Mouse (Mus musculus): ENCODE data around the gene Atg2a. TPM values are rescaled to one million over a fixed set of nuclear protein-coding genes. Genes with fewer than 3 reads are reported as not detected.
"Not testable (repeated sequence)": the region's sequence is repeated elsewhere in the genome, so short reads cannot be mapped to it uniquely, and the experiment has no call there.

Atg2a gene
- total RNA-seq, 2 experiments from 2014 or later = 32.2 to 33.4 TPM

DNA sequence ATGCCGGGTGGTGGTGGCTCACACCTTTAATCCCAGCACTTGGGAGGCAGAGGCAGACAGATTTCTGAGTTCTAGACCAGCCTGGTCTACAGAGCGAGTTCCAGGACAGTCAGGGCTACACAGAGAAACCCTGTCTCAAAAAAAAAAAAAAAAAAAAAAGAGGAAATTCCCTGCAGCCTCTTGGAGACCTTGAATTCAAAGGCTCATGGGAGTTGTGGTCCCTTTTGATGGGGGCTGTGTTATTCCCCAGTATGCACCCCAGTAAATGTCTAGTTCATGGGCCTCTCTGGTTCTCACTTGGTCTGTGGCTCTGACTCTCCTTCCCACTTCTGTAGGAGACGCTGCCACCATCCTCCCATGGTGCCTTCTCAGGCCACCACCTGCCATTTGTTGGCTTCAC is 70.3 kb downstream of the Atg2a start:
- not testable (repeated sequence) for ATAC-seq (replicated peaks; ENCODE audit: low FRiP score, poor library complexity, severe bottlenecking)

Other genes with a start within 250 kb of the Atg2a start
- gene Capn1, start 225.8 kb upstream of the Atg2a start, total RNA-seq (2015; ENCODE audit: low replicate concordance) = 18.1 and 23.8 TPM in 2 replicates
- gene Capn1, start 225.8 kb upstream of the Atg2a start, total RNA-seq (2017; ENCODE audit: low replicate concordance) = 34.8 and 43.7 TPM in 2 replicates
- gene Syvn1, start 195.1 kb upstream of the Atg2a start, total RNA-seq (2015; ENCODE audit: low replicate concordance) = 35.5 and 43.0 TPM in 2 replicates
- 9.9 and 16.0 TPM in 2 replicates for gene Syvn1, start 195.1 kb upstream of the Atg2a start, total RNA-seq (2017; ENCODE audit: low replicate concordance)
- gene Mrpl49, start 183.9 kb upstream of the Atg2a start, total RNA-seq (2015; ENCODE audit: low replicate concordance) = 10.0 and 15.3 TPM in 2 replicates
- gene Mrpl49, start 183.9 kb upstream of the Atg2a start, total RNA-seq (2017; ENCODE audit: low replicate concordance) = 8.1 and 10.2 TPM in 2 replicates
- gene Fau, start 183.8 kb upstream of the Atg2a start, total RNA-seq (2015; ENCODE audit: low replicate concordance) = 503 and 517 TPM in 2 replicates
- 317 and 511 TPM in 2 replicates for gene Fau, start 183.8 kb upstream of the Atg2a start, total RNA-seq (2017; ENCODE audit: low replicate concordance)
- 1.3 and 2.7 TPM in 2 replicates for gene Znhit2, start 180.5 kb upstream of the Atg2a start, total RNA-seq (2015; ENCODE audit: low replicate concordance)
- 2.5 and 6.3 TPM in 2 replicates for gene Znhit2, start 180.5 kb upstream of the Atg2a start, total RNA-seq (2017; ENCODE audit: low replicate concordance)
- 1.2 and 2.3 TPM in 2 replicates for gene Tm7sf2, start 173.3 kb upstream of the Atg2a start, total RNA-seq (2015; ENCODE audit: low replicate concordance)
- 0.98 and 4.2 TPM in 2 replicates for gene Tm7sf2, start 173.3 kb upstream of the Atg2a start, total RNA-seq (2017; ENCODE audit: low replicate concordance)
- gene Vps51, start 164.4 kb upstream of the Atg2a start, total RNA-seq (2015; ENCODE audit: low replicate concordance) = 16.3 and 21.3 TPM in 2 replicates
- 12.3 and 13.4 TPM in 2 replicates for gene Vps51, start 164.4 kb upstream of the Atg2a start, total RNA-seq (2017; ENCODE audit: low replicate concordance)
- gene Tmem262, start 161.6 kb upstream of the Atg2a start, total RNA-seq (2015; ENCODE audit: low replicate concordance) = not detected in 2 replicates
- not detected in 2 replicates for gene Tmem262, start 161.6 kb upstream of the Atg2a start, total RNA-seq (2017; ENCODE audit: low replicate concordance)
- gene Gm28374, start 159.4 kb upstream of the Atg2a start, total RNA-seq (2015; ENCODE audit: low replicate concordance) = not detected in 2 replicates
- gene Gm28374, start 159.4 kb upstream of the Atg2a start, total RNA-seq (2017; ENCODE audit: low replicate concordance) = not detected in 2 replicates
- gene Zfpl1, start 156.7 kb upstream of the Atg2a start, total RNA-seq (2015; ENCODE audit: low replicate concordance) = 0.77 and 3.8 TPM in 2 replicates
- 5.0 and 7.8 TPM in 2 replicates for gene Zfpl1, start 156.7 kb upstream of the Atg2a start, total RNA-seq (2017; ENCODE audit: low replicate concordance)
- 10.2 and 21.3 TPM in 2 replicates for gene Cdca5, start 156.7 kb upstream of the Atg2a start, total RNA-seq (2015; ENCODE audit: low replicate concordance)
- gene Cdca5, start 156.7 kb upstream of the Atg2a start, total RNA-seq (2017; ENCODE audit: low replicate concordance) = 8.1 and 11.6 TPM in 2 replicates
- gene AC131692.1, start 147.2 kb upstream of the Atg2a start, total RNA-seq (2015; ENCODE audit: low replicate concordance) = not detected in 2 replicates
- gene AC131692.1, start 147.2 kb upstream of the Atg2a start, total RNA-seq (2017; ENCODE audit: low replicate concordance) = 2.6 and 3.2 TPM in 2 replicates
- 0.58 and 1.0 TPM in 2 replicates for gene Naaladl1, start 135.9 kb upstream of the Atg2a start, total RNA-seq (2015; ENCODE audit: low replicate concordance)
- gene Naaladl1, start 135.9 kb upstream of the Atg2a start, total RNA-seq (2017; ENCODE audit: low replicate concordance) = 0.26 TPM in 1 of 2 replicates, not detected in the other
- 6.3 and 10.2 TPM in 2 replicates for gene Sac3d1, start 123.0 kb upstream of the Atg2a start, total RNA-seq (2015; ENCODE audit: low replicate concordance)
- gene Sac3d1, start 123.0 kb upstream of the Atg2a start, total RNA-seq (2017; ENCODE audit: low replicate concordance) = 3.7 and 6.1 TPM in 2 replicates
- gene Snx15, start 113.4 kb upstream of the Atg2a start, total RNA-seq (2015; ENCODE audit: low replicate concordance) = 115 and 175 TPM in 2 replicates
- 111 and 128 TPM in 2 replicates for gene Snx15, start 113.4 kb upstream of the Atg2a start, total RNA-seq (2017; ENCODE audit: low replicate concordance)
- not detected in 2 replicates for gene Batf2, start 100.7 kb upstream of the Atg2a start, total RNA-seq (2015; ENCODE audit: low replicate concordance)
- 2.4 TPM in 1 of 2 replicates, not detected in the other for gene Batf2, start 100.7 kb upstream of the Atg2a start, total RNA-seq (2017; ENCODE audit: low replicate concordance)
- 3.7 and 11.9 TPM in 2 replicates for gene Arl2, start 100.1 kb upstream of the Atg2a start, total RNA-seq (2015; ENCODE audit: low replicate concordance)
- 3.7 and 5.3 TPM in 2 replicates for gene Arl2, start 100.1 kb upstream of the Atg2a start, total RNA-seq (2017; ENCODE audit: low replicate concordance)
- not detected in 2 replicates for gene Majin, start 57.3 kb upstream of the Atg2a start, total RNA-seq (2015; ENCODE audit: low replicate concordance)
- gene Majin, start 57.3 kb upstream of the Atg2a start, total RNA-seq (2017; ENCODE audit: low replicate concordance) = not detected in 2 replicates
- gene Gpha2, start 15.3 kb upstream of the Atg2a start, total RNA-seq (2015; ENCODE audit: low replicate concordance) = not detected in 2 replicates
- gene Gpha2, start 15.3 kb upstream of the Atg2a start, total RNA-seq (2017; ENCODE audit: low replicate concordance) = not detected in 2 replicates
- 45.5 and 51.0 TPM in 2 replicates for gene Ppp2r5b, start 5.8 kb upstream of the Atg2a start, total RNA-seq (2015; ENCODE audit: low replicate concordance)
- 117 and 295 TPM in 2 replicates for gene Ppp2r5b, start 5.8 kb upstream of the Atg2a start, total RNA-seq (2017; ENCODE audit: low replicate concordance)
- 12.7 and 13.2 TPM in 2 replicates for gene Ehd1, start 35.1 kb downstream of the Atg2a start, total RNA-seq (2015; ENCODE audit: low replicate concordance)
- 25.8 and 25.9 TPM in 2 replicates for gene Ehd1, start 35.1 kb downstream of the Atg2a start, total RNA-seq (2017; ENCODE audit: low replicate concordance)
- gene Cdc42bpg, start 64.8 kb downstream of the Atg2a start, total RNA-seq (2015; ENCODE audit: low replicate concordance) = 0.21 TPM in 1 of 2 replicates, not detected in the other
- gene Cdc42bpg, start 64.8 kb downstream of the Atg2a start, total RNA-seq (2017; ENCODE audit: low replicate concordance) = 0.17 and 0.70 TPM in 2 replicates
- 6.0 and 7.3 TPM in 2 replicates for gene Men1, start 93.3 kb downstream of the Atg2a start, total RNA-seq (2015; ENCODE audit: low replicate concordance)
- 2.5 and 9.6 TPM in 2 replicates for gene Men1, start 93.3 kb downstream of the Atg2a start, total RNA-seq (2017; ENCODE audit: low replicate concordance)
- 21.5 and 30.0 TPM in 2 replicates for gene Map4k2, start 99.5 kb downstream of the Atg2a start, total RNA-seq (2015; ENCODE audit: low replicate concordance)
- gene Map4k2, start 99.5 kb downstream of the Atg2a start, total RNA-seq (2017; ENCODE audit: low replicate concordance) = 14.5 and 21.1 TPM in 2 replicates
- 71.3 and 72.7 TPM in 2 replicates for gene Sf1, start 122.0 kb downstream of the Atg2a start, total RNA-seq (2015; ENCODE audit: low replicate concordance)
- gene Sf1, start 122.0 kb downstream of the Atg2a start, total RNA-seq (2017; ENCODE audit: low replicate concordance) = 42.1 and 81.4 TPM in 2 replicates
- gene Pygm, start 142.7 kb downstream of the Atg2a start, total RNA-seq (2015; ENCODE audit: low replicate concordance) = not detected in 2 replicates
- not detected in 2 replicates for gene Pygm, start 142.7 kb downstream of the Atg2a start, total RNA-seq (2017; ENCODE audit: low replicate concordance)
- gene Rasgrp2, start 157.7 kb downstream of the Atg2a start, total RNA-seq (2015; ENCODE audit: low replicate concordance) = 55.4 and 90.1 TPM in 2 replicates
- 31.9 and 39.0 TPM in 2 replicates for gene Rasgrp2, start 157.7 kb downstream of the Atg2a start, total RNA-seq (2017; ENCODE audit: low replicate concordance)
- not detected in 2 replicates for gene Nrxn2, start 177.1 kb downstream of the Atg2a start, total RNA-seq (2015; ENCODE audit: low replicate concordance)
- not detected in 2 replicates for gene Nrxn2, start 177.1 kb downstream of the Atg2a start, total RNA-seq (2017; ENCODE audit: low replicate concordance)

Measured in erythroblast, adult 5-6 weeks (primary cell).